Mouse (Mus musculus) lung, postnatal 10 days (tissue): ENCODE results near the gene Fads1.
A peak's percentile ranks its signal among the peaks of the same experiment; 100 is the strongest.

Source experiments
- DNase-seq: peaks from one replicate; pipeline ENCODE4 v3.0.0; 2021

Gene Fads1

DNA sequence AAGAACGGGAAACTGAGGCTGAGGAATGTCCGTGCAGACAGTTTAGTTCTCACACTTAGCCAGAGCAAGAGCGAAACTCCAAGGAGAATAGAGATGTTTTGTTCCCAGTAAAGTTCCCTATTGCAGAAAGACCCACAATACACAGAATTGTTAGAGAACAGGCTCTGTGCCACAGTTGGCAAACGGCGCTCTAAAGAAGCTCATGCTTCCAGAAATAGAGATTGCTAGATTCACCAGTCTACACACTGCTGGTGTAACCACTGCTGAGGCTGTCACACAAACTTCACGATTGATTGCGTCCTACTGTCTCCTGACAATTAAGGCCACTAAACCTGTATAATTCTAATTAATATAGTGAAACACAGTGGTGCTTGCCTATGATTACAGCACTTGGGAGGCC is 1.5 kb upstream of the Fads1 start:
- no peak for DNase-seq

- no peak for DNase-seq
Observed at GRCm38 (mm10) chr19:10182142-10182541, 546 bp upstream of the Fads1 start.

- DNase-seq = peak; percentile 89
Observed at GRCm38 (mm10) chr19:10183299-10183983, 753 bp downstream of the Fads1 start.

- DNase-seq = peak; percentile 61
Observed at GRCm38 (mm10) chr19:10184096-10184495, 1.4 kb downstream of the Fads1 start.

DNA sequence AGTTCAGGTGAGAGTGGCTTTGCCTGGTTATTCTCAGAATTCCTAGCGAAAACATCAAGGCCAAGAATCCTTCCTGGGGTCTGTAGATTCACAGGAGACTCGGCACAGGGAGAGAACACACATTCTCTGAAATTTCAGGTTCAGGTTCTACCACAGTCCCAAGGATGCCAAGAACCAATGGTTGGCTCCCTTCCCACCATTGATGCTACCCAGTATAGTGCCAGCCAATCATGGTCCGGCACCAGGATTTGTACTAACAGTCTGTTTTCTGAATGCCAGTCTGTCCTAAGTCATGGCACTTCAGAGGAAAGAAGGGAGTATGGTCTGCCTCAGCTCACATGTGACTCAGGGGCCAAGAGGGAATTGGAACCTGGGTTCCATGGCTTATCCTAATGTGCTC is 3.2 kb downstream of the Fads1 start:
- DNase-seq = no peak

DNA sequence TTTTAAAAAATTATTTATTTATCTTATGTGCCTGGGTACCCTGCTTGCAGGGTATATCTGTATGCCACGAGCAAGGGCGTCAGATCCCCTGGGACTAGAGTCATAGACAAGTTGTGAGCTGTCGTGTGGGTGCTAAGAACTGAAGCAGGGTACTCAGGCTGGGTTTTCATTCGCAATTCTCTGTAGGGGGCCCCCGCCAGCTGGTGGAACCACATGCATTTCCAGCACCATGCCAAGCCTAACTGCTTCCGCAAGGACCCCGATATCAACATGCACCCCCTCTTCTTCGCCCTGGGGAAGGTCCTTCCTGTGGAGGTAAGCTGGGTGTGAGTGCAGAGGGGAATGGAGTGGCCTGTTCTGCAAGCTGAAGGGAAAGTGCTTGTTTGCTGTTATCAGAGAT is 3.9 kb downstream of the Fads1 start:
- DNase-seq = no peak

DNA sequence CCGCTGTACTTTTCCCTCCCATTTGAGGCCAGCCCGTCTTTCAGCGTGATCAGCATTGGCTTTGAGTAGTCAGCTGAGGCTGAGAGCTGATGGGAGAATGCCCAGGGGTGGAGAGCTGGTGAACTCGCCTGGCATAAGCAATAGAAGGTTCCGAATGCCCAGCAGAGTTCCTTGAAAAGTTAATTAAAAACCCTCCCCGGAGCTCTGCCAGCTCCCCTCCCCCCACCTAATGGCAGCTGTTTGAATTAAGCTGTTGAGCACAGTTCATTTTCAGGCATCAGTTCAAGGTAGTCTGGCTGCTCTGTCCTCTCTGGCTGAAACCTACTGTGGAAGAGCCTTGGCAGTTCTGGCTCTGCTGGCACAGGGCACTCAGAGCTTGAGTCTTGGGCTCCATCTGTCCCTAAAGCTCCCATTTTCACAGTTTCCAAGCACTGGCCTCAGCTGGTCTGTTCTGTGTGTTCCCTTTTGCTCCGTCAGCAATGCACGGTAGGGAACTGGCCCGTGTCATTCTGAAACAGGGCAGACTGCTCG is 5.7 kb downstream of the Fads1 start:
- DNase-seq = peak; percentile 31

DNA sequence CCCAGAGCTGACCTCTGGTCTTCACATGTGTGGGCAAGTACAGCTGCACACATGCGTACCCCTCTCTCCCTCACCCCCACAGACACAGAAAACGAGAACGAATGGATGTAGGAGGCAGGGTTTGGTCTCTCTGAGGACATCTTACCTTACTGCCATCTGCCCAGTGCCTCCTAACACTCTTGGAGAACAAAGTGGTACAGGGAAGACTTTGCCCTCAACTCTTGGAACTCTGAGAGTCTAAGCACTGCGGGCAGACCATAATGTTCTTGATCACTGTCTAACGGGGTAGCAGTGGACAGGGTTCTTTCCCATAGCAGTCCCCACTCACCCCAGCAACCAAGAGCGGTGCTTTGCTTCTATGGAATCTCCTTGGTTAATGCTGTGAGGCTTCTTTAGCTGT is 6.3 kb downstream of the Fads1 start:
- no peak for DNase-seq

GRCm38 (mm10) chr19:10189940-10190339 is 7.3 kb downstream of the Fads1 start:
- no peak for DNase-seq

GRCm38 (mm10) chr19:10190796-10191195 is 8.1 kb downstream of the Fads1 start:
- DNase-seq = peak; percentile 90

GRCm38 (mm10) chr19:10191326-10191725 is 8.6 kb downstream of the Fads1 start:
- DNase-seq = peak; percentile 30

DNA sequence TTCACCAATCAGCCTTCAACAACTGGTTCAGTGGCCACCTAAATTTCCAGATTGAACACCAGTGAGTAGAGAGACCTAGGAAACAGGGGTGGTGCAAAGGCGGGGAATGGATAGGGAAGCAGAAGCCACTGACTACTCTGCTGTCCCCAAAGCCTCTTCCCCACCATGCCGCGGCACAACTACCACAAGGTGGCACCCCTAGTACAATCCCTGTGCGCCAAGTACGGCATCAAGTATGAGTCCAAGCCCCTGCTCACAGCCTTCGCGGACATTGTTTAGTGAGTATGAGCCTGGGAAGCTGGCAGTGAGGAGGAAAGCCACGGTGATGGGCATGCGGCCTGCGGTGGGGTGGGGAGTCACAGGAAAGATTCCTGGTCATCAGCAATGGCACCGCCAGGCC is 11.6 kb downstream of the Fads1 start:
- no peak for DNase-seq

GRCm38 (mm10) chr19:10195252-10195651 is 12.6 kb downstream of the Fads1 start:
- no peak for DNase-seq

- DNase-seq = no peak
Observed at GRCm38 (mm10) chr19:10197130-10197529, 14.4 kb downstream of the Fads1 start.

DNA sequence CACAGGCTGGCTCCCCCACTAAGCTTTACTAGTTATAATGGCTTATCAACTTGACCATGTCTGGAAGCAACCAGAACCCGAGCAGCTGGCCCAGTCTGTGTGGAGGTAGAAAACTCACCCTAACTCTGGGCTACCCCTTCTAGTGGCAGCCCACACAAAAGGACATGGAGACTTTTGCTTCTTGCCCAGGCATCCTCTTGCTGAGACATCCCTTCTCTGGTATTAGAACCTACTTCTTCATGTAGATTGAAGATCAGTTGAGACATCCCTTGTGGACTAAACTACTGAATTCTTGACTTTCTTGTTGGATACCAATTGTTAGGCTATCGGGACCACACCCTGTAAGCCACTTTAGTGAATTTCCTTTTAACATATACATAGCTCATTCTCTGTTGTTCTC is 15.6 kb downstream of the Fads1 start:
- no peak for DNase-seq

- DNase-seq = peak; percentile 88
Observed at GRCm38 (mm10) chr19:10198723-10199122, 16.0 kb downstream of the Fads1 start.

DNA sequence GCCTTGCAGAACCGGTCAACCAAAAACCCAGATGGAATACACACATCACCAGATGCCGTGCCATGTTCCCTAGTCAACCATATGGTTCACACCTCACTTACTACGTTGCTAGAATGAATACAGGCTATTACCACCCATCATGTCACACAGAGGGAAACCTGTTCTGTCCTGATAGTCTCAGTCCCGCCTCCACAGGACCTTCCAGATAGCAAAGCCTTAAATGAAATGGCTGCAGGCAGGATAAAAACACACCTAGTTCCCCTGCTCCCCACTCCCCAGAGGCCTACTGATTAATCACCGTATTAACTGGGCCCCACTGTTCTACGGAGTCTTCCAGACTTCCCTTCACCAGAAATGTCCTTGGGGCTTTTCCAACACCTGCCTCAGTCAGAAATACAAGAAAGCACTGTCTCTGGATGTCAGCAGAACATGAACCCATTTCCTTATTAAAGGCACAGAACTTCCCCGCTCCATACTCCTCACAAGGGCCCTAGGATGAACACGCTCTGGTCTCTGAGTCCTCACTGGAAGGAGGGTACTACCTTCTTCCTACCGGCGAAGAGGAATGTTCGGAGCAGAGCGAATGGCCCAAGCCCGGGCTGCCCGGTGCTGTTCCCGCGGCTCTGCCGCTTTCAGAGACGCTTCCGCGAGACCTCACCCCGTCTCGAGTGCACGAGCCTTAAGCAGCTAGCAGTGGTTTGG is 20.6 kb downstream of the Fads1 start:
- no peak for DNase-seq

DNA sequence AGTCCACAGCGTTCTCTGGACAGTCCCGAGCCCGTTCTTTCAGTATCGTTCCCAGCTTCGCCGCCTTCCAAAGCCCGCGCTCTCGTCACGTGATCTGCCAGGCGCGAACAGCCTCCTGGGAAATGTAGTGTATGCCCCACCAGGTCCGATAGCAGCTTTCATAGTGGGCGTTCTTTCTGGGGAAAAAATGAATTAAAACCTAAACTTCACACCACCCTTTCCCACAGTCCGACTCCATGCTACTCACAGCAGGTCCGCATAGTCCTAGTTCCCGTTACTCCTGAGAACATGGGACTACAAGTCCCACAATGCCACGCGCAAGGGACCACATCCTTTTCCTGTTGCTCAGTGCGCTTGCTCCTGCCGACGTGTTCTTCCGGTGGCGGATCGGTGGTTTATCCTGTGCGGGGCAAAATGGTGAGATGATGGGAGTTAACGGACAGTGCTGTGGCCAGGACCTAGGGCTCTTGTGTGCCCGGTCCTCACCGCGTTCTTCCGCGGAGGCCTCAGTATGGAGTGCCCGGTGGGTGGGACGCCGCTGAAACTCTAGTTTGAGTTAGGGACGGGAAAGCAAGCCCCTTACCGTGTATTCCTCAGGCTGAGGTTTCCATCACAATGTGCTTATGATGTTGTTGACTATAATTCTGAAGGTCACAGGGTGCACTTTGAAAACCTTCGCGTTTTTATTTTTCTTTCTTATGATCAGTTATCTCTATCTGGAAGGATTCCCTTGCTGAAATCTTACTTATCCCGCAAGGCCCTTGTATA is 21.3 kb downstream of the Fads1 start, which contains the start of the genes Tmem258 and Fen1:
TSS of gene Tmem258 (plus strand) at position 167 of the 768 bp plus-strand sequence.
TSS of gene Fen1 (minus strand) at position 322 of the 768 bp plus-strand sequence.
- peak; percentile 91 for DNase-seq

DNA sequence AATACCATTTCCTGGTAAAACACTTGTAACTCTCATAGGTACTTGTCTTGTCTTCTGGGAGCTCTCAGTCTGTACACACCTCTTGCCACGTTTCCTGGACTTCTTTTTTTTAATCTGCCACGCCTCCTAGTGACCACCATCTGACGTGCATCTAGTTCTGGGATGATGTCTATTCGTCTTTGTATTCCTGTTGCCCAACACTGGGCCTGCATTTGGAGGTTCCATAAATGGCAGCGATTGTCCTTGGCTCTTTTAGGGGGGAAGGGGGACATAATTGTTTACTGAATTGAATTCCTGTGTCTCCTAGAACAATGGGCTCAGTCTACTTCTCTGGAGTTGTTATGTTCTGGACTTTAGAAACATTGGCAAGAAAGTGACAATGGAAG is 21.9 kb downstream of the Fads1 start:
- peak; percentile 85 for DNase-seq

DNA sequence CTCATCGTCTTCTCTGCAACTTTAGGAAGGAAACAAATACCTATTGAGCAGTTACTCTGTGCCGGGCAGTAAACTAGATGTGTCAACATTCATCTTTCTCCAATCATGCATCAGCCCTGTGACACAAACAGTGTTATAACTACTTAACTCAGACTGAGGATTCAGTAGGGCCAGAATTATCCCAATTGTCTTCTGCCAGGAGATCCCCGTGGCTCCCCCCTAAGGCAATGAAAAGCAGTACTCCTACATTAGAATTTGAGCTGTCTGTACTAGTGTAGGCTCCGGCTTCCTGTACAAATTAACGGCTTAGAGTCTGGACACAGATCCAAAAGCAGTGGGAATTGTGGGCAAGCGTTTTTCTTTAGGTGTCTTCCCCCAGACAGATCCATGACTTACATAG is 22.4 kb downstream of the Fads1 start:
- peak; percentile 61 for DNase-seq

DNA sequence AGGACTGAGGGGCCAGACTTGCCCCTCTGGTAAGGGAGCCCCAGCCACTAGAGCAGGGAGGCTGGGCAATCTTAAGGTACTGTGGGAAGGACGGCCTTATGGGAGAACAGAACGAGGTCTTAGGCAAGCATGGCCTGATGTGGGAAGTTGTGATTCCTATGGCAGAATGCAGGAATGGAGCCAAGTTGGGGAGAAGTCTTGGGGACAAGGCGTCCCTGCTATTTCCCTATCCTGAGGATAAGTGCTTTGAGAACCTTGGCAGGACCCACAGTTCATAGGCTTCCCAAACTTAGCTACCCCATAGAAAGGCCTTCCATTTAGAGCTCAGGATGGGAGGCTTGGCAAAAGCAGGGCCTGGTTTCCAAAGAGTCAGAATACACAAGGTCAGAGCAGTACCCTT is 26.2 kb downstream of the Fads1 start:
- DNase-seq = no peak

- DNase-seq = no peak
Observed at GRCm38 (mm10) chr19:10210885-10211284, 28.2 kb downstream of the Fads1 start.

DNA sequence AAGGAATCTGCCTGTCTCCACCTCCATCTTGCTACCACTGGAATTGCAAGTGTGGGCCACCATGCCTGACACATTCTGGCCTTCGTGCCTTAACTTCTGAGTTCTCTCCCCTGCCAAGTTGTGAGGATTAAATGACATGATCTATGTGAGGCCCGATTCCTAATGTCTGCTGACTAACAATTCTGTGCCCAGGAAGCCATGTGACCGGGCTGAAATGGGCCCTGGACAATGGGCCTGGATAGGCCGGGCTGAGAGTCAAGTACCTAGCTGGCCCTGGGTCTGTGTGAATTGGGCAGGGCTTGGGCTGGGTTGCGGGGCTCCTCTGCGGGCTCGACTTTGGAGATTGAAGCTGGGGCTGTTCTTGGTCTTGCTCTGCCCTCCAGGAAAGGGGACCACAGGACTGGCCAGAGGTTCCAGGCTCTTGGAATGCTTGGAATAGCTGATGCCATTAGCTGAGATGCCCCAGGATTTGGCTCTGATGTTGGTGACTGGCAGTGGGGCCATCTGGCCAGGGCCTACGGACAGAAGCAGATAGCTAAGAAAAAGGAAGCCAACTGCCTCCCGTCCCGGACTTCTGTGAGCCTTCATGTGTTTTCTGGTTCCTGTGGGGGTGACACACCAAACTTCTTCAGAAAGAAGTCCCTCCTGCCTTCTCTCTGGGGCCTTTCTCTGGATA is 31.2 kb downstream of the Fads1 start:
- no peak for DNase-seq
